Mouse (Mus musculus) neural tube, embryonic 15.5 days (tissue): Measurements from ENCODE around the gene Ovca2. TPM values are rescaled to one million over a fixed set of nuclear protein-coding genes. Genes with fewer than 3 reads are reported as not detected.
A peak's percentile ranks its signal among the peaks of the same experiment; 100 is the strongest.

Experiments used
- ATAC-seq: fragments of 200-750 bp; cut with Nextera tagmentation; 2 replicates; pipeline ENCODE4 v1.8.0; 2017; ENCODE audit warnings: mild to moderate bottlenecking, moderate TSS enrichment, moderate library complexity; ENCODE audit not compliant: low FRiP score
- H3K27ac ChIP-seq: fragments of 300-500 bp; sonication (generic); replicated peaks from 2 replicates; pipeline ENCODE4 v1.5.1; 2015; ENCODE audit warnings: mild to moderate bottlenecking, inconsistent platforms
- H3K27me3 ChIP-seq: fragments of 300-500 bp; sonication (generic); replicated peaks from 2 replicates; pipeline ENCODE4 v1.6.1; 2015; ENCODE audit warnings: inconsistent platforms
- H3K36me3 ChIP-seq: fragments of 300-500 bp; sonication (generic); 2 replicates; pipeline ENCODE4 v1.6.1; 2015; ENCODE audit warnings: inconsistent platforms
- H3K4me1 ChIP-seq: fragments of 300-500 bp; sonication (generic); 2 replicates; pipeline ENCODE4 v1.6.1; 2015; ENCODE audit warnings: inconsistent platforms
- H3K4me2 ChIP-seq: fragments of 300-500 bp; sonication (generic); 2 replicates; pipeline ENCODE4 v1.6.1; 2015; ENCODE audit warnings: inconsistent platforms, mild to moderate bottlenecking, moderate library complexity
- H3K4me3 ChIP-seq: fragments of 300-500 bp; sonication (generic); replicated peaks from 2 replicates; pipeline ENCODE4 v1.5.1; 2015; ENCODE audit warnings: mild to moderate bottlenecking, inconsistent platforms
- H3K9ac ChIP-seq: fragments of 300-500 bp; sonication (generic); replicated peaks from 2 replicates; pipeline ENCODE4 v1.6.1; 2015; ENCODE audit warnings: mild to moderate bottlenecking, inconsistent platforms
- H3K9me3 ChIP-seq: fragments of 300-500 bp; sonication (generic); replicated peaks from 2 replicates; pipeline ENCODE4 v1.6.1; 2016; ENCODE audit warnings: inconsistent platforms
- WGBS: fragments of 180-500 bp; shearing (Covaris S2); methylation state at CpG from one replicate; pipeline ENCODE4 v1.1.7; 2015; ENCODE audit warnings: mixed read lengths; 5-methylcytosine and 5-hydroxymethylcytosine counted together
- polyA plus RNA-seq: library from polyadenylated mRNA; unstranded; fragments of >200 nt; fragmentation: Nextera tagmentation; extraction: Ambion mirVana; gene quantifications from 2 replicates; pipeline ENCODE4 v1.2.1, GENCODE M21; 2015

Gene Ovca2
- polyA plus RNA-seq, 1 experiment from 2014 or later, result 12.6 TPM

DNA sequence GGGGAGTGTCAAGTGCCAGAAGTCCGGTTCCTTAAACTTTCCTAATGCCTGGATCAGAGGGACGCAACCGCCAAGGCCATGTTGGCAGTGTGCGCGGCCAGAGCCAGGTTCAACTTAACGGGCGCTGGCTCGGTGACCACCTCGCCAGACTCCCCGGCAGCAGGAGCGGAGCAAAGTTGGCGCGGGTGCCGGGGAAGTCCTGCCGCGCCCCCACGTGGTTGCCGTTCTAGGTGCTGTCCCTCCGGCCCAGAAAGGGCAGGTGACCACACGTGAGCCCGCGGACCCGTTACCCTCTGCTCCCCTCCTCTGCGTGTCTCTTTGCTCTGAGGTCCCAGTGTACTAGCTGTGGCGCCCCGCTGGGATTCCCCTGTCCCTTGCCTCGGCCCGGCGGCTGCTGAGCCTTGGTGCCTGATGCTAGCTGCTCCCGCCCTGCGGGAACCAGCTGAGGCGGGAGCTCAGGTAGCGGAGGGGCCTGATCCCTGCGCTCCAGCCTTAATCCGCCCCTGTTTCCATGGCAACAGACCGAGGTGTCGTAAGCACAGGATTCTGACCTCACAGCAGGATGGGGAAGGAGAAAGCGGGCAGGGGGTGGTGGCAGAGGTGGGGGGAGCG, 16.3 kb upstream of the Ovca2 start:
- Histone ChIP-seq H3K36me3 (no peaks in the 10 kb centered on the region), H3K9me3 (no peaks in the 10 kb centered on the region), H3K27me3 (peaks cover 42% of the 10 kb centered on the region), H3K4me2 (peak overlapping the region; percentile 82), H3K27ac (peak overlapping the region; percentile 41; the same call in 1 of the 2 replicates), H3K4me3 (peak overlapping the region; percentile 58), H3K4me1 (peaks cover 62% of the 10 kb centered on the region), H3K9ac (peak overlapping the region; percentile 63)
- peak; percentile 34 for ATAC-seq
- under 1% methylated on average over 39 of the region's 39 CpGs for WGBS

DNA sequence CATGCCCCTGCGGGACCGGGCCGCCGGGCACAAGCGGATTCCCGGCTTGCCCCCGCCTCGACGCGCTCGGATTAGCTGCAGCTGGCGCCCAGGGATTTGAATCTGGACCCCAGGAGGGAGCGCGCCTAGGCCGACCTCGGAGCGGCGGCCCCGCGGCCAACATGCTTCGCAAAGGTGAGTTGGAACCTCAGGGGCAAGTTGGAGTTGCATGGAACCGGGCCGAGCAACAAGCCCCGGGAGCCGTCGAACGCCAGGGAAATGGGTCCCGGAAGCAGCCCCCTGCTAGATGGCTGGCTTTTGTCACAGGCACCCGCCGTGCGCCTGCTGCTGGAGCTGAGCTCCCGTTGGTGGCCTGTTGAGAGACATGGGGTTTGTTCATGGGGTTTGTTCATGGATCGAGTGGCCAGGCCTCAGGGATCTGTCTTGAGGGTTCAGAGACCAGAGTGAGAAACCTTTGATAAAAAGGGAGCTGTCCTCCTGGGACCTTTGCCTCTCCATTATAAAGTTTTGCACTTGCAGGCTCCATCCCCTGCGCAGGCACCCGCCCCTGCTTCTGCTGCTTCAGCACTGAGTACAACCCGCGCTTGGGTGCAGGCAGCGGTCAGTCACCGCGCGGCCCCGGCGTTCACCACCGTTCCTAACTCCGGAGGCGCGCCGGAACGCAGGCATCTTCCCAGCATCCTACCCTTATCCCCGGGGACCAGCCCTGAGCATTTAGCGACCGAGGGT, 15.7 kb upstream of the Ovca2 start:
- Histone ChIP-seq H3K27ac (peak overlapping the region; percentile 51), H3K9ac (peak overlapping the region; percentile 63), H3K27me3 (peaks cover 42% of the 10 kb centered on the region), H3K36me3 (no peaks in the 10 kb centered on the region), H3K9me3 (no peaks in the 10 kb centered on the region), H3K4me1 (peaks cover 68% of the 10 kb centered on the region), H3K4me2 (peak overlapping the region; percentile 82), H3K4me3 (peak overlapping the region; percentile 58)
- WGBS, result under 1% methylated on average over 52 of the region's 52 CpGs
- 0 out of 2 replicates have a peak, but pooled peaks have one; percentile 1 for ATAC-seq

DNA sequence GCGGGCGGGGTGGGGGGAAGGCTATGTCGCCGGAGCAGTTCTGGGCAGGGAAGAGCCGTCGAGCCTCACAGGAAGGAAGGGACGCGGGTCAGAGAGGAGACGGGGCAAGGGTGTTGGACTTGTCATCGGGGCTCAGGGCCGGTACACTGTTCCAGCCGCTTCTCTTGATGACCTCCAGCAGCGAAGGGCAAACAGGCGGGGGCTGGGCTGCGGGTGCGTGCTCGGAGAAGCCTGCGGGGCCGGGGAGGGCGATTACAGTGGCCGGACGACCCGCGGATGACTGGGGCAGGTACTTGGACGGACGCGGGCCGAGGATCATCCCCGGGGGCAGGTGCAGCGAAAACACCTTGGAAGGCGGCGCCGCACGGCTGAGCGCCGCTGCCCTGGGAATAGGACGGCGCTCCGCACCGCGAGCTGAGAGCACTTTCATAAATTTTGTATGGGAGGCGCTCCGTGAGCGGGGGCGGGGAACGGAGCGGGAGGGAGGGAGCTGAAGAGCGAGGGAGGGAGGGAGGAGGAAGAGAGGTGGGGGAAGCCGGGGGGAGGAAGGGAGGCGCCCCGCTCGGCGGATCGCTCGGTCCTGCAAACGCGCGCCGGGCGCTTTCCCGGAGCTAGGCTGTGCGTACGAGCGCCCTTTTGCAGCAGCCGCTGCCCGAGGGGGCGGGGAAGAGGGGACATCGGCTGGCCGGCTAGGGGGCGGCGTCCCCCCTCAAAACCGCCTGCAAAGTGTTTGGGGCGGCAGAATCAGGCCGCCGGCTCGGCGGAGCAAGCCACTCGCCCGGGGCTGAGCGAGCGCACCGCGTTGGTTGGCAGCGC, 14.8 kb upstream of the Ovca2 start, which contains the start of gene Rtn4rl1:
Gene Rtn4rl1 (plus strand): TSS at position 528 of the 816 bp plus-strand sequence.
- peak within 1 kb of the TSS; percentile 82 for H3K4me2 ChIP-seq
- H3K27me3 ChIP-seq, result peaks cover 42% of the 10 kb centered on the region
- peak within 1 kb of the TSS; percentile 58 for H3K27ac ChIP-seq
- peak; percentile 12; the same call in 1 of the 2 replicates for ATAC-seq
- H3K9me3 ChIP-seq, result no peaks in the 10 kb centered on the region
- H3K9ac ChIP-seq, result peak within 1 kb of the TSS; percentile 63
- under 1% methylated on average over 80 of the region's 84 CpGs for WGBS
- H3K36me3 ChIP-seq, result no peaks in the 10 kb centered on the region
- peak within 1 kb of the TSS; percentile 58 for H3K4me3 ChIP-seq
- peaks cover 75% of the 10 kb centered on the region for H3K4me1 ChIP-seq

DNA sequence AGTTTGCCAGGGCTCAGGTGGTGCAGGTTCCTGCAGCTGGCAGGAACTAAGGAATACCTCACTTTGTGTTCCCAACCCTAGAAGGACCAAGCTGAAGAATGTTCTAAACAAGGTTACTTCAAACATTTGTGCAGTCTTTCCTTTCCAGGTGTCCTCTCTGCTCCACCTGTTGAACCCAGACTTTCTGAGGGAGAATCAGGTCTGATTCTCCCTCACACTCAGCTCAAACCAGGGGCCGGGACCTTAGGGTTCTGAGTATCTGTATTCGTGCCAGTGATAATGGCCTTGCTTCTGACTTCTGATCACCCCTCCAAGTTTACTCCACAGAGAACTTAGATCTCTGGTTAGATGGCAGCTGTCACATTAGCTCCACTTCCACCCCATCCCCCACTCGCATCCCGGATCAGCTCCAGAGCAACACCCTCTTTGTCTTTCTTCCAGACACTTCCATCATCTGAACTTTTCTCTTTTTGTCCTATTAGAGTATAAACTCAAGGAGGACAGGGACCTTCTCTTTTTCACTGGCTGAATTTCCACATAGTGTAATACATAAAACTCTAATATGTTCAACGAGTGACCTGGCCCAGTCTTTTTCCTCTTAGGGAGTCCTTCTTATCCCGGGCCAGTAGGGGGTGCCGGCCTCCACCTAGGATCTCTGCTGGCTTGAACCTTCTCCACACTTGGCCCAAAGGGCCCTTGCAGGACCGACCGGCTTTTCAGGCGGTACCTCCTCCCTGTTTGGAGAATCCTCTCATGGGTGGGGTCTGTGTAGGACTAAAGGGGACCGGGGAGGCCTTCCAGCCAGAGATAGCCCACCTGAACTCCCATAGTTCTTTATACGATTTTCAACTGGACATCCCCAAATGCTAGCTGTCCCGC, 13.9 kb upstream of the Ovca2 start:
- H3K9ac ChIP-seq, result no peak overlapping the region
- peaks cover 42% of the 10 kb centered on the region for H3K27me3 ChIP-seq
- no peaks in the 10 kb centered on the region for H3K9me3 ChIP-seq
- peak overlapping the region; percentile 58 for H3K4me3 ChIP-seq
- ATAC-seq, result 0 out of 2 replicates have a peak, but pooled peaks have one; percentile 33
- WGBS, result 24% methylated on average over 13 of the region's 13 CpGs
- H3K4me1 ChIP-seq, result peaks cover 75% of the 10 kb centered on the region
- H3K4me2 ChIP-seq, result peak overlapping the region; percentile 82
- H3K27ac ChIP-seq, result no peak overlapping the region
- no peaks in the 10 kb centered on the region for H3K36me3 ChIP-seq

DNA sequence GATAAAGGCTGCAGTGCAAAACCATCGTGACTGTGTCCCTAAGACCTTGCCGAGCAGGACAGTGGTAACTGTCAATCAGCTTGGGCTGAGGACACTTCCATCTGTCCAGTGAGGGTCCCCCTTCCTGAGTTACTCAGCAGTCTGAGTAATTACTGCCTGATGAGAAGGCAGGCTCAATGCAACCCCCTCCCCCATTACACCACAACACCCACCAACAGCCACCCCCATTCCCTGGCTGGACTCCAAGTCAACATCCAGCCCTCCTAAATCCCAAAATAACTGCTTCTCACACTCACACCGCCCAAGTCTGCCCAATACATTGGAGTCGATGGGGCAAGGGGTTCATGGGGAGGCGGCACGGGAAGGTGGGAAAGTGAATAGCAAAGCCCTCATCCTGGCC, 13.2 kb upstream of the Ovca2 start:
- no peak for ATAC-seq
- Histone ChIP-seq H3K4me3 (no peak overlapping the region), H3K27ac (no peak overlapping the region), H3K36me3 (no peaks in the 10 kb centered on the region), H3K9me3 (no peaks in the 10 kb centered on the region), H3K9ac (no peak overlapping the region), H3K4me2 (no peak overlapping the region), H3K27me3 (peaks cover 42% of the 10 kb centered on the region), H3K4me1 (peaks cover 70% of the 10 kb centered on the region)
- 71% methylated on average over 6 of the region's 6 CpGs for WGBS

DNA sequence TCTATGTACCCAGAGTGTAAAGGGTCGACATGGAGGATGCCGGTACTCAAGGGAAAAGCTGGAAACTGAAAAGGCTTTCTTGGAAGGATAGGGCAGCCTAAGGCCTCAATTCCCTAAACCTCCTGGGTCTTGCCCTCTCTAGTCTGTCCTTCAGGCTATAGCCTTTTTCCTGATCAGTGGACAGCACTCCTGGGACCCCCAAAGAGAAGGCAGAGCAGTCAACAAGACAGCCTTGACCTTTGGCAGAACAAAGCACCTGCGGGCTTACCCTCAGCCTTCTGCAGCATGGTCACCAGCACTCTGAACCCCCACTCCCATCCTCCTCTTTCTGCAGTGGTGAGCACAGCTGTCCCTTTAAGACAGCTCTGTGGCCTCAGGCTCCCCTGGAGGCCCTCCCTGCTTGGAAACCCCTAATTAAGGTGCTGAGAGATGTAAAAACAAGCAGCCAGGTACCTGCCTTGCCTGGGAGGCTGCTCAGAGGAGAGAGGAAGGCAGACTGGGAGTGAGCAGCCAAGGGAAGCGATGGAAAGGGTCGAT, 12.3 kb upstream of the Ovca2 start, which contains the start of gene Dph1:
Gene Dph1 (minus strand): TSS at position 337 of the 537 bp plus-strand sequence.
- 0 out of 2 replicates have a peak within 1 kb of the TSS, but pooled peaks have one; percentile 24 for H3K27ac ChIP-seq
- peak within 1 kb of the TSS; percentile 88 for H3K4me2 ChIP-seq
- peaks cover 35% of the 10 kb centered on the region for H3K27me3 ChIP-seq
- H3K36me3 ChIP-seq, result no peaks in the 10 kb centered on the region
- H3K9me3 ChIP-seq, result no peaks in the 10 kb centered on the region
- H3K4me3 ChIP-seq, result peak within 1 kb of the TSS; percentile 81
- no peak for ATAC-seq
- H3K9ac ChIP-seq, result peak within 1 kb of the TSS; percentile 73
- peaks cover 61% of the 10 kb centered on the region for H3K4me1 ChIP-seq
- 55% methylated on average over 5 of the region's 5 CpGs for WGBS

DNA sequence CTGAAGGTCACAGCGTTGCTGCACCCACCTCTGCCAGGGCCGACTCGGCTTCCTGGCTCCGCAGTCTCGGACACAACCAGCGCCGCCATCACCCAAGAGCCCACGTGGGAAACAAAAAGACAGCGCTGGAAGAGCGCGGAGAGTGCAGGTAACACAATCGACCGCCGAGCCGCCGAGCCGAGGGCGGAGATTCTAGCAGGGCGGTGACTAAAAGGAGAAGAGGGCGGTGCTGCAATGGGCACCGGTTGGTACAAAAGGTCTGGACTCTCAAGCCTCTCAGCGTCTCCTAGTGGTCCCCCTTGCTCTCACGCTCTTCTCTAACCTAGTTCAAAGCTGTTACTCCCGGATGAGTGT, 11.7 kb upstream of the Ovca2 start:
- no peaks in the 10 kb centered on the region for H3K36me3 ChIP-seq
- peak overlapping the region; percentile 88 for H3K4me2 ChIP-seq
- H3K9me3 ChIP-seq, result no peaks in the 10 kb centered on the region
- WGBS, result under 1% methylated on average over 24 of the region's 24 CpGs
- peak overlapping the region; percentile 73 for H3K9ac ChIP-seq
- ATAC-seq, result peak; percentile 84
- peaks cover 33% of the 10 kb centered on the region for H3K27me3 ChIP-seq
- H3K27ac ChIP-seq, result 0 out of 2 replicates have a peak overlapping the region, but pooled peaks have one; percentile 24
- peak overlapping the region; percentile 81 for H3K4me3 ChIP-seq
- H3K4me1 ChIP-seq, result peaks cover 56% of the 10 kb centered on the region

DNA sequence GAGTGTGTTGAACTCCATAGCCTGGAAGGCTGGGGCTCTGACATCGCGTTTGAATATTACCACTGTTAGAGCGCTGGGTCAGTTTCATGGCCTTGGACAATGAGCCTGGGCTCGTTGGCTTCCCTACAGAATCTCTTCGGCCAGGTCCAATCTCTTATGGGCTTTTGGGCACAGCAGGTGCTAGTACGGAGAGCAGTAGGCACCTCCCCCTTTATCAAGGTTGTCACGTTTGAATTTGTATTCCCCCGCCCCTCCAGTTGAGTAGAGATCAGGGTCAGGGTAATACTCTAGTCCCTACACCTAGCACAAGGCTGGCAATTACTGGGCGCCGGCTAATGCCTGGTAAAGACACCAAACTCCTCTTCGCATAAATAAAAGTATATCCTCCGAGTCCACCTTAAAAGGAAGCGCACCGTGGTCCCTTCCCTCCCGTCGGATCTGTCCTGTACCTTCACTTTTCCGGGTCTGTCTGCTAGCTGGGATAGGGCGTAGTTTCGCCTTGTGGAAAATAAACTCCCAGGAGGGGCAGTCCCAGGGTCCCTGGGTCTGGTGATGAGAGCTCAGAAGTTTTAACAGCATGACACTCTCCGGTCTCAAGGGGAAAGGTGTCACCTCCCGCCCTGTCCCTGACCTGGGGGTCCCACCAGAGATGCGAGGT, 11.2 kb upstream of the Ovca2 start:
- ATAC-seq, result peak; percentile 14
- H3K4me1 ChIP-seq, result peaks cover 56% of the 10 kb centered on the region
- peak overlapping the region; percentile 81 for H3K4me3 ChIP-seq
- H3K27me3 ChIP-seq, result peaks cover 28% of the 10 kb centered on the region
- under 1% methylated on average over 22 of the region's 22 CpGs for WGBS
- H3K4me2 ChIP-seq, result peak overlapping the region; percentile 88
- no peaks in the 10 kb centered on the region for H3K9me3 ChIP-seq
- H3K9ac ChIP-seq, result peak overlapping the region; percentile 73
- H3K27ac ChIP-seq, result 0 out of 2 replicates have a peak overlapping the region, but pooled peaks have one; percentile 24
- H3K36me3 ChIP-seq, result no peaks in the 10 kb centered on the region

DNA sequence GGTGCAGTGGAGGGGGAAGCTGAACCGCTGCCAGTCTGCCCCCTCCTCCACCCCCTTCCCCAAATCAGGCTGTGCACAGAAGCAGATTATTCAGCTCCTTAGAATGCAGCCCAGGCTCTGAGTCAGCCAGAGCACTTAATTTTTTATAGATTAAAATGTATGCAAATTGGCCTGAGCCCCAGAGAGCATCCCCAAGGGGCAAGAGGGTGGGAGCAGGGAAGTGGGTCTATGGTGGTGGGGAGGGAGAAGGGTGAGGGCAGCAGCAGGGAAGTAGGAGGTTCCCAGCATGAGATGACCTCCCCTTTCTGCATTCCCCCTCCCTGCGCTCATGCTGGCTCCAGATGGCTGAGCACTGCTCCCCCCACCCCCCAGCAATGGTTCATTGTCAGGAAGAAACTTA, 6.4 kb upstream of the Ovca2 start:
- Histone ChIP-seq H3K9me3 (no peaks in the 10 kb centered on the region), H3K9ac (no peak overlapping the region), H3K4me1 (peaks cover 31% of the 10 kb centered on the region), H3K36me3 (peaks cover 30% of the 10 kb centered on the region; the same call in 1 of the 2 replicates), H3K27me3 (no peaks in the 10 kb centered on the region), H3K27ac (no peak overlapping the region), H3K4me2 (no peak overlapping the region), H3K4me3 (no peak overlapping the region)
- WGBS, result 54% methylated on average over 1 of the region's 2 CpGs
- no peak for ATAC-seq

DNA sequence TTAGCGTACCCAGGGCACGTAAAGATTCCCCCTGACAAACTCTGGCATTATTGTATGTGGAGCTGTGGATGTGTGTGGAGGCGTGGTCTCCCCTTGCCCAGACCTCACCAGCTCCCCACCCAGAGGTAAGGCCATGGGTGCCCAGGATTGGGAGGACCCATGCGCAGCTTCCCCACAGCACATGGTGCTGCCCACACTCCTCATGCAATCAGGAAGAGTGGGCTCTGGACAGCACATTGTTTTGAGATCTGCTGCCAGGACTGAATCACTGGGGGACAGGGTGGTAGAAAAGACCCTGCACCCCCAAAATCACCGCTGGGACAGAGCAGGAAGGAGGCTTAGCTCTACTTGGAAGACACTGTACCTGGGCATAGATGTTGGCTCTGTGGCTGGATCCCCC, 5.9 kb upstream of the Ovca2 start:
- Histone ChIP-seq H3K9ac (no peak overlapping the region), H3K4me1 (peaks cover 30% of the 10 kb centered on the region), H3K27ac (no peak overlapping the region), H3K4me3 (no peak overlapping the region), H3K4me2 (no peak overlapping the region), H3K27me3 (no peaks in the 10 kb centered on the region), H3K9me3 (no peaks in the 10 kb centered on the region), H3K36me3 (peaks cover 30% of the 10 kb centered on the region; the same call in 1 of the 2 replicates)
- WGBS, result 92% methylated on average over 5 of the region's 5 CpGs
- ATAC-seq, result no peak
